Mouse (Mus musculus) heart, adult 2 months (tissue): ENCODE measurements around the gene Tbc1d22b. TPM values are rescaled to one million over a fixed set of nuclear protein-coding genes. Genes with fewer than 3 reads are reported as not detected.
"Not testable (repeated sequence)": the region's sequence is repeated elsewhere in the genome, so short reads cannot be mapped to it uniquely, and the experiment has no call there.

Source experiments
- DNase-seq, 2 experiments: peaks; one replicate each; pipeline ENCODE4 v3.0.0; 2021
- H3K27ac ChIP-seq: fragments of 200-600 bp; 2 replicates; pipeline ENCODE4 v1.8.1; 2022
- H3K27me3 ChIP-seq: fragments of 200-500 bp; 2 replicates; pipeline ENCODE4 v1.6.1; 2012; ENCODE audit warnings: mild to moderate bottlenecking, low read length, inconsistent platforms, mixed read lengths; ENCODE audit not compliant: control insufficient read depth, insufficient read depth
- H3K36me3 ChIP-seq: fragments of 200-500 bp; 2 replicates; pipeline ENCODE4 v1.6.1; 2012; ENCODE audit warnings: low read length, inconsistent platforms; ENCODE audit not compliant: control insufficient read depth, insufficient read depth
- H3K4me1 ChIP-seq: fragments of 200-500 bp; 2 replicates; pipeline ENCODE4 v1.6.1; 2011; ENCODE audit warnings: low read length; ENCODE audit not compliant: control insufficient read depth, insufficient read depth
- H3K4me3 ChIP-seq: fragments of 200-600 bp; 2 replicates; pipeline ENCODE4 v1.8.1; 2022
- H3K79me2 ChIP-seq: fragments of 200-500 bp; replicated peaks from 2 replicates; pipeline ENCODE4 v1.6.1; 2012; ENCODE audit warnings: mild to moderate bottlenecking, inconsistent platforms, low read length, moderate library complexity, mixed read lengths; ENCODE audit not compliant: control insufficient read depth, insufficient read depth
- H3K9ac ChIP-seq: fragments of 200-500 bp; 2 replicates; pipeline ENCODE4 v1.6.1; 2012; ENCODE audit warnings: low read depth, mild to moderate bottlenecking, control low read depth, inconsistent platforms, low read length, mixed read lengths
- CTCF ChIP-seq: fragments of 200-600 bp; IDR thresholded peaks from 2 replicates; pipeline ENCODE4 v1.8.1; 2022; ENCODE audit warnings: antibody characterized with exemption, mild to moderate bottlenecking, moderate library complexity
- EP300 ChIP-seq: fragments of 200-500 bp; IDR thresholded peaks from 2 replicates; pipeline ENCODE4 v1.6.1; 2011; ENCODE audit warnings: low read depth, low read length, control low read depth; ENCODE audit not compliant: insufficient read depth
- POLR2A ChIP-seq: fragments of 200-500 bp; IDR thresholded peaks from 2 replicates; pipeline ENCODE4 v1.6.1; 2011; ENCODE audit warnings: mild to moderate bottlenecking, low read depth, low read length, control low read depth; ENCODE audit not compliant: insufficient read depth
- WGBS: fragments of 180-500 bp; shearing (Covaris S2); methylation state at CpG from one replicate; pipeline ENCODE4 v1.1.7; 2018; 5-methylcytosine and 5-hydroxymethylcytosine counted together
- intact Hi-C: fragments of 180-260 bp; cut with DNase I; formaldehyde crosslinking; loops from one replicate; pipeline ENCODE4 v1.15.1; 2025
- polyA plus RNA-seq: library from polyadenylated mRNA; depleted of rRNA; stranded (reverse); fragments of >200 nt; gene quantifications from 2 replicates; pipeline ENCODE4 v1.2.3, GENCODE M21; 2012
- total RNA-seq, 2 experiments: library from RNA; stranded (reverse); gene quantifications; 2 replicates each; pipeline ENCODE4 v1.2.3; 2021

The Tbc1d22b gene
- total and polyA plus RNA-seq, 3 experiments: 12.8 to 15.3 (median 13.8) TPM

GRCm38 (mm10) chr17:29503700-29504099, 45.9 kb upstream of the Tbc1d22b start:
- H3K27me3 ChIP-seq: no peaks in the 10 kb centered on the region
- WGBS: 80% methylated on average over 5 of the region's 5 CpGs
- H3K79me2 ChIP-seq: no peaks in the 10 kb centered on the region
- TF ChIP-seq EP300 (no peak), CTCF (peak; percentile 61), POLR2A (no peak)
- DNase-seq: no peak
- no peak overlapping the region for H3K9ac ChIP-seq
- H3K4me3 ChIP-seq: no peak overlapping the region; the same call in 1 of the 2 replicates
- H3K4me1 ChIP-seq: peaks cover 4% of the 10 kb centered on the region
- H3K36me3 ChIP-seq: no peaks in the 10 kb centered on the region
- H3K27ac ChIP-seq: no peak overlapping the region
- intact Hi-C loops: no loop called here

GRCm38 (mm10) chr17:29508927-29509608, 40.5 kb upstream of the Tbc1d22b start:
- no peak overlapping the region for H3K27ac ChIP-seq
- 69% methylated on average over 12 of the region's 12 CpGs for WGBS
- TF ChIP-seq EP300 (no peak), CTCF (no peak), POLR2A (no peak)
- no peaks in the 10 kb centered on the region for H3K36me3 ChIP-seq
- no peak overlapping the region for H3K9ac ChIP-seq
- no peaks in the 10 kb centered on the region for H3K27me3 ChIP-seq
- no peaks in the 10 kb centered on the region for H3K79me2 ChIP-seq
- intact Hi-C loops: no loop called here
- H3K4me1 ChIP-seq: peaks cover 1% of the 10 kb centered on the region; the same call in 1 of the 2 replicates
- H3K4me3 ChIP-seq: no peak overlapping the region
- DNase-seq: no peak

GRCm38 (mm10) chr17:29510691-29511090, 38.9 kb upstream of the Tbc1d22b start:
- H3K27me3 ChIP-seq: no peaks in the 10 kb centered on the region
- no peaks in the 10 kb centered on the region for H3K36me3 ChIP-seq
- no peak overlapping the region for H3K9ac ChIP-seq
- H3K27ac ChIP-seq: no peak overlapping the region
- no peaks in the 10 kb centered on the region for H3K79me2 ChIP-seq
- intact Hi-C loops: loop anchor here (5.0 to 10.0 kb wide), 2 partner anchors 253 to 336 kb away; no protein-coding TSS in a partner anchor
- H3K4me3 ChIP-seq: no peak overlapping the region
- DNase-seq: no peak
- 73% methylated on average over 8 of the region's 8 CpGs for WGBS
- no peak for TF ChIP-seq CTCF
- TF ChIP-seq EP300: no peak
- no peak for TF ChIP-seq POLR2A
- peaks cover 1% of the 10 kb centered on the region; the same call in 1 of the 2 replicates for H3K4me1 ChIP-seq

GRCm38 (mm10) chr17:29513044-29513730, 36.4 kb upstream of the Tbc1d22b start:
- H3K9ac ChIP-seq: no peak overlapping the region
- no peak overlapping the region for H3K27ac ChIP-seq
- WGBS: 44% methylated on average over 13 of the region's 13 CpGs
- no peak overlapping the region for H3K4me3 ChIP-seq
- intact Hi-C loops: loop anchor here (5.0 to 10.0 kb wide), 2 partner anchors 256 to 338 kb away; no protein-coding TSS in a partner anchor
- H3K4me1 ChIP-seq: peaks cover 1% of the 10 kb centered on the region; the same call in 1 of the 2 replicates
- H3K79me2 ChIP-seq: no peaks in the 10 kb centered on the region
- no peaks in the 10 kb centered on the region for H3K36me3 ChIP-seq
- peak; percentile 73 to 74 for DNase-seq
- TF ChIP-seq CTCF: peak; percentile 80
- TF ChIP-seq POLR2A: no peak
- TF ChIP-seq EP300: peak; percentile 78; the same call in 1 of the 2 replicates
- no peaks in the 10 kb centered on the region for H3K27me3 ChIP-seq

- H3K27ac ChIP-seq: no peak overlapping the region
Measured at GRCm38 (mm10) chr17:29514435-29514834, 35.1 kb upstream of the Tbc1d22b start.

GRCm38 (mm10) chr17:29518665-29519064, 30.9 kb upstream of the Tbc1d22b start:
- not testable (repeated sequence) for H3K27ac ChIP-seq, H3K4me1 ChIP-seq, H3K4me3 ChIP-seq, H3K9ac ChIP-seq, H3K79me2 ChIP-seq, H3K36me3 ChIP-seq, H3K27me3 ChIP-seq, DNase-seq
- 80% methylated on average over 5 of the region's 5 CpGs for WGBS
- intact Hi-C loops: loop anchor here (10.0 kb wide), 1 partner anchor 344 kb away; no protein-coding TSS in a partner anchor

More at GRCm38 (mm10) chr17:29514435-29514834, 35.1 kb upstream of the Tbc1d22b start:
- DNase-seq: peak; percentile 79 to 84
- Histone ChIP-seq H3K36me3 (no peaks in the 10 kb centered on the region), H3K9ac (no peak overlapping the region), H3K4me1 (peaks cover 1% of the 10 kb centered on the region; the same call in 1 of the 2 replicates), H3K27me3 (no peaks in the 10 kb centered on the region), H3K79me2 (no peaks in the 10 kb centered on the region), H3K4me3 (no peak overlapping the region)
- intact Hi-C loops: loop anchor here (1.0 to 10.0 kb wide), 5 partner anchors 22 to 340 kb away; no protein-coding TSS in a partner anchor
- 2% methylated on average over 11 of the region's 11 CpGs for WGBS
- TF ChIP-seq POLR2A: no peak
- TF ChIP-seq EP300: peak; percentile 89; the same call in 1 of the 2 replicates
- no peak; the same call in 1 of the 2 replicates for TF ChIP-seq CTCF
